Mouse (Mus musculus) cerebellum, postnatal 14 days (tissue): ENCODE measurements at regions not wholly inside any gene's neighbourhood (a gene's known extent, or its start where the extent isn't known, plus 50 kb on each side); places are given as distances from the start of the nearest gene placed in this dataset.
A peak's percentile ranks its signal among the peaks of the same experiment; 100 is the strongest.

Experiments used
- DNase-seq, 2 experiments: peaks; one replicate each; pipeline ENCODE4 v3.0.0; 2021; ENCODE audit warnings: mixed read lengths in 2 of 2

DNA sequence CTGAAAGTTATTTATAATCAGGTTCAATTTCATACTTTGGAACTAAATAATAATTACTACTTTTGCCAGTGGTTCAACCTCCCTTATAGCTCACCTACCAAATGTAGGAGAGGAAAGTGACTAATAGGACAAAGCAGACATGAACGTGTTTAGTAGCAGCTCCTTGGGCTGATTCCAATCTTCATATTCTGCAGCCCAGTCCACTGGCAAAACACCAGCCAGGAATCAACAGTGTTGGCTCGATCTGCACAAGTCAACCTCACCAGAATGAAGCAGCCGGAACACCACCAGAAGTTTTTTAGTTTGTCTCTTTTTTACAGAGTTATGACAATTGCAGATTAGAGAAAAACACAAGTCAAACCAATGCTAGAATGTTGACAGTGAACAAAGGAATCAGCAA lies 717.0 kb downstream of the Pcdh17 start:
- peak; percentile 24 to 38 for DNase-seq

DNA sequence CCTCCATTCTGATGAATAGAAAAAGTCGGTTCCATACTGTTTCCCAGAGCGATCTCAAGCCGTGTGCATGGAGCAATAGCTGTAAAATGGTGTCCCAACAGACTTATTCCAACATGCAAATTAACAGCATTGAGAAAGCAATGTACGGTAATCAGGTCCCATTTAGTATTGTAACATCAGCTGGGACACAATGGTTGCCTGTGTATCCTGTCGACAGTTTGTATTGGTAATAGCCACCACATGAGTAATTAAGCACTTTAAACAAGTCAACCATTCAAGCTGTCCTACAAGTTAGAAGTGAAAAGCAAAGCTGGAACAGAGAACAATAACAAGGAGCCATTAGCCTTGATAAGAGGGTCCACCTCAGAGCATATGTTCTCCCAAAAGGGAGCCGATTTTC lies 743.4 kb downstream of the Pcdh17 start:
- DNase-seq = no peak

DNA sequence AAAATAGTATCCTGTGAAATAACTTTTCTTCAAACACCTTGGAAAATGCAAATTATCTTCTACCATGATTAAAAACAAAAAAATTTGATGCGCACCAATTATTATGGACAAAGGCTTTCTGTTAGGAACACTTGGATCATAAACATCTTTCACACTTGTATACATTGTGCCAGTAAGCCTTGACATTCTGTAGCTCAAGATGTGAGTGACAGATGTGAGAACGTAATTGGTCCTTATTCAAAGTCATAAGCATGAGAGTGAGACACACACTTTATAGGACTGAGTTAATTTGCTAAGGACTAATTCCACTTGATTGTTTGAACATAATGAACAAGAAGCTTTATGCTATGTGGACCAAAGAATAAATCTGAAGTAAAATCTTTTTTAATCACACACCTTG lies 760.7 kb downstream of the Pcdh17 start:
- no peak for DNase-seq

DNA sequence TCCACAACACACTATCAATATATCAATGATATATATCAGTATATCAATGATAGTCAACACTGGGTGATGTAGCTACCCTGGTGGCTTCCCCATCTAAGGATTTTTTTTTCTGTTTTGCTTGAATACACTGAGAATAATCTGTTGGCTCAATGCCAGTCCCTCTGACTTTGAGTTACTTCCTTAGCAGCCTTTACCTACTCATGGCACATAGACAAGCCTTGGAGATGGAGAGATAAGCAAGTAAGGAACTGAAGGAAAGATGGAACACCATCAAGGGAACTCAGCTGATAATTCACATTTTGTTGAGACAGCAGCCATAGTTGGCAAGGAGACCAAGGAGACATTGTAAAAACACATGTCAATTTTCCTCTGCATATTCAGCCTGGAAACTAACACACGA lies 765.0 kb downstream of the Pcdh17 start:
- no peak for DNase-seq

DNA sequence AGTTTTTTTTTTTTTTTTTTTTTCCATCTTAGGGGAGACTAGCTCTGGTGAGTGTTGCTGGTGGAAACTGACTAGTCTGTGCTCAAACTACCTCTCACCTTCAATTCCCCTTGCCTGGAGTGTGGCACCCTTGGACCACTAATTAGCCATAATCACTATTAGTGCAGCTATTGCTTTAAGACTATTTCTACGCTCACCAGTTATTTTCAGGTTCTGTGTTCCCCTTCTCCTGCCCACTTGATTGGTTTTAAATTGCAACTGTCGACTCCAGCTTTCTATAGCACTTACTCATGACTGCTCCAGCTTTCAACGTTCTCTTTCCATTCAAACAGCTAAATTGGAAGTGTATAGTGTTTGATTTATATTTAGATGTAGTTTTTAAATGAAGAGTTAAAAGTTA lies 771.7 kb downstream of the Pcdh17 start:
- DNase-seq = no peak
